Mouse (Mus musculus): Measurements from ENCODE around the gene Alg9.

DNA sequence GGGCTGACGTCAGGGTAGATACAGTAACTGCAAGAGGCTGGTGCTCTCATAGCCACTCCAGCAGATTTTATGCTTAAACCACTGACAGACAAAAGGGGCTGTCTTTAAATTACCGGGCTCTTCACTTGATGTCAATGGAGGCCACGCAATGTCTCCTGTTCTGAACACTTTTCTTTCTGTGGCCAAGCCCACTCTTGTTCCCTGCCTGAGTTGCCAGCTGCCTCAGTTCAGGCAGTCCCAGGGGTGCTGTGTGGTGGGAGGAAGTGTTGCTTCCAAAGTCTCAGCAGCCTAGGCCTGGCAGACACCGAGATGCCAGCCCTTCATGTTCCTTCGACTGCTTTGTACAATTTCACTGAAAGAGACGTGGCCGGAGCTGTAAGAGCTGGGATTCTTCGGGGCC lies 109.3 kb downstream of the Alg9 start:
- no peak for TF ChIP-seq POLR2A (IDR thresholded peaks at IDR 0.05; ENCODE audit: control insufficient read depth, extremely low read depth, insufficient read depth, low read length, poor library complexity)
- TF ChIP-seq CTCF (IDR thresholded peaks at IDR 0.05; ENCODE audit: borderline replicate concordance, control insufficient read depth, extremely low read depth, insufficient read depth, low read length, poor library complexity): no peak

All from thymus, adult 2 months (tissue).